Mouse (Mus musculus): ENCODE results near the gene Vamp5.

DNA sequence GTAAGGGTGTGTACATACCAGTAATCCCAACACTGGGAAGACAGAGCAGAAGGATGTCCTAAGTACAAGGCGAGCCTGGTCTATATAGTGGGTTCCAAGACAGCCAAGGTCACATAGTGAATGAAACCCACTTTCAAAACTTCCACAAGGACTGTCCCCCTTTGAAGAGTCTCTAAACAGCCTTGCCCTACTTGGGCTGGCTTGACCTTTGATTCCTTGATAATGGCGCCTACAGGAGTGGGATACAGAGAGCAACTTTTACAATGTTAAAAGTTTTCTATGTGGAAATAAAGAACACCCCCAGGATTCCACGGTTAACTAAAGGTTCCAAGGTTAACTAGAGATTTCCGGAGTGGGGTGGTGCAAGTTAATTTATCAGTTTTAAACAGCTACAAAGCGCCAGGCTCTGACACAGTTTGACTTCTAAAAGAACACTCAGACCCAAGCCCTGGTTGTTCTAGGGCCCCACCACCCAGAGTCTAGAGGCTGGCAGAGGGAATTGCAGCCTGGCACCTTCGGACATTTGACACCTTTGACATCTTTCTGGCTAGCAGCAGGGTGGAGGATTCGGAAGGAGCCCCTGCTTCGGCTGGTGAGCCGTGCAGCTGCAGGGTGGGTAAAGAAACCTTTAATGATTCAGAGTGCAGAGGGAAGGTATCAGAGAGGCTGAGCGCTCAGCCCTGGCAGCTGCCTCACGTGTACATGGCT lies 20.2 kb downstream of the Vamp5 start:
- TF ChIP-seq CTCF (IDR thresholded peaks at IDR 0.05; ENCODE audit: borderline replicate concordance, extremely low read depth, insufficient read depth, insufficient read length) = no peak
- no peak for TF ChIP-seq POLR2A (IDR thresholded peaks at IDR 0.05; ENCODE audit: borderline replicate concordance, extremely low read depth, insufficient read depth, insufficient read length, poor library complexity, severe bottlenecking)

Data from brain, embryonic 14.5 days (tissue).